Mouse (Mus musculus) heart, adult 11 months (tissue): ENCODE measurements around the gene Asb4.

ENCODE experiments used
- DNase-seq: peaks from one replicate; pipeline ENCODE4 v3.0.0; 2022

The Asb4 gene

DNA sequence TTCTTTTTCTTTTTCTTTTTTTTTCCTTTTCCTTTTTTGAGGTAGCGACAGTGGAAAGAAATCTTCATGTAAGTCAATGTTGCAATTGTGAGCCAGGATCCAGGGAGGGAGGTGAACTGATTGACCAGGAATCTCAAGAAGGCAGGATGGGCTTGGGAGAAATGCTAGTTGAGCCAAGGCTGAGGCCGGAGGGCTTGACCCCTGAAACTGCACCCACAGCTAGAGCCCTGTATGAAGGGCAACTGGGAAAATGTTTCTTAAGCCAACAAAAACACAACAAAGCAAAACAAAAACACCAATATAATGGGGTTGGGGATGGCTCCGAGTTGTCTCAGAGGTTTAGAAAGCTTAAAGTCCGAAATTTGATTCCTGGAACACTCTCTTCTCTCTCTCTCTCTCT is 65.2 kb downstream of the Asb4 start:
- no peak for DNase-seq

DNA sequence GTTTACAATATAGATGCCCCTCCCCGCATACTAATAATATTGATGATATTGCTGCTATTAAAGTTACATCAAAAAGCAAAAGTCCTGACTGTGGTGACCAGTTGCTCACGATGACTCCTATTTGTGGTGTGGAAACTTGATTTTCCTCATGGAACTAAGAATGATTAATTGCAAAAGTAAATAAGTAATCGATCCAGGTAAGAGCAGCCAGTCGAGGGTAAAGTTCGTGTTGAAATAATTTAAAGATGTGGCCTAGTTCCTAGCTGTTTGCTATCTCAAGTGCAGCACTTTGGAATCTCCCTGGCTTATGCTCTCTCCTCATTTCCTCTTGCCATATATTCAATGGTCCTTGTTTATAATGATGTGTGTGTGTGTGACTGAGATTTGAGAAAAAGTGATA is 66.7 kb downstream of the Asb4 start:
- no peak for DNase-seq

DNA sequence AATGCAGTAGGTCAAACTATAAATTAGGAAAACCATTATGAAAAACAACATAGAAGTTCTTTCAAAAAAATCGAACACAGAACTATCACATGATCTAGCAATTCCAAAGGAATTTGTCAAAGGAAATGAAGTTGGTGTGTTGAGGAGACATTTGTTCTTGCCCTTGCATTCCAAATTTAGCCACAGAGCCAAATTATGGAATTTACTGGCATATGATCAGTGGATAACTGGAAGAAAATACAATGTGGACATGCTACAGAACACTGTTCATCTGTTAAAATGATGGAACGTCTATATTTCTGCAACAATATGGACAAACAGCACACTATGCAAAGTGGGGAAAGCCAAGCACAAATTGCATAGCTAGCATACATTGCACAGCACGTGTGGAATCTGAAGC is 72.7 kb downstream of the Asb4 start:
- no peak for DNase-seq

DNA sequence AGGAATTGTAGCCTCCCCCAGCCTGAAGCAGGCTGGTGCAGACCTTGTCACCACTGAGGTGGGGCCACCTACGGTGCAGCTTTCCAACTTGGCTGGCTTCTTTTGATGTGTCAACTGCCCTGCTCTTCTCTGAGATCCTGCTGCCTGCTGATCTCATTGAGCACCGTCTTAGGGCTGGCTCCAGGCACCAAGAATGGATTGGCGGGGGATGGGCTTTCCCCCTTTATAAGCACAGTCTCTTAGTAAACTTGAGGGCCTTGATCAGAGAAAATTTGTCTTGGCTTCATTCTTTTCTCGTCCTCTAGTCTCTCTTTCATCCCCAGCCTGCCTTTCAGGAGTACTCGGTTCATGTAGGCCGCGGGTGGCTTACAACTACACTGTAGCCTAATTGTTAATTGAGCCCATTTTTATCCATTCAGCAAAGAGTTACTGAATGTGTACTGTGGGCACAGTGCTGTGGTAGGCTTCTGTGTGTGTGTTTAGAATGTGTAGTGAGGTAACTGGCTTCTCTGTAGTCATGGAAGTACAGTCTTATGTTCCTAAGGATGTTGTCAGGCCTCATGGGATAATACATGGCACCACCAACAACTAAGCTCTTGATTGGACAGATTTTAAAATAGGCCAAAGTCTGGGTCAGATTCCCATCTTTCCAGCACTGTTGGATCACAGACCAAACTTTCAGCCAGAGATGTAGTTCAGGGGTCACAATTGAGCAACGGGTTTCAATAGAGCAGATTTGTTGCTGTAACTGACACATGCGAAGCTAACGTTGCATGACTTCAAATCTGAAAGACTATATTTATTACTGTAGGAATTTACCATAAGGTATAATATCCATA is 87.5 kb downstream of the Asb4 start:
- no peak for DNase-seq

DNA sequence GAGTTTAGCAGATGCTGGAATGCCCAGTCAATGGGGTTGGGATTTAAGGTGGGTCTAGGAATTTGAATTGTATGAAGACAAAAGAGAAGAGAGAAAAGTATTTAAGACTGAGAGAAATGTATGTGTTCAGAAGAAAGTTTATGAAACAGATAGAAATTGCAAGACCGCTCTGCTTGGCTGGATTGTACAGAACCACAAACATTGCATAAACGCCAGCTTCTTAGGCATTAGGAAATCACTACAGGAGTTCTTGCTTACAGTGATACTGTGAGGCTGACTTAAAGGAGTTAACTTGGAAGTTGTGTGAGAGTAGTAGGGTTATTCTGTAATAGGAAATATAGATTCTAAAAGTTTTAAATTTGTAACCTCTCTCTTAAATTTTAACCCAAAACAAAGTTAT is 89.5 kb downstream of the Asb4 start:
- no peak for DNase-seq

DNA sequence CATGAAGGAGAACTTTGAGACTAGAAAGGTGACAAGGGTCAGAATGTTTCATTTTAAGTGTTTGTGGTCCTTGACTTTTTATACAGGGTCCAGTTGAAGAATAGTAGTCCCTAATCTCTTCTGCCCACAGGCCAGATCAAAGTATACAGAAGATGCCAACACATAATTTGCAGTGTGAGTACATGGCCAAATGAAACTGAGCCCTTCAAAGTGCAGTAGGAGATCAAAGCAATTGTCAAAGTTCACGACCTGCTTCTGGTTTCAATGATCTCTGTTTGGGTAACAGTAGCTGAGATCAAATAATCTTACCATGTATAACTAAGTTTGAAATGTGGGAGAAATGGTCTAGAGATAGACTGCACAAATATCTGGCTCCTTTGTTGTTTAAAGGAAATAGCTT is 90.8 kb downstream of the Asb4 start:
- DNase-seq, result no peak

DNA sequence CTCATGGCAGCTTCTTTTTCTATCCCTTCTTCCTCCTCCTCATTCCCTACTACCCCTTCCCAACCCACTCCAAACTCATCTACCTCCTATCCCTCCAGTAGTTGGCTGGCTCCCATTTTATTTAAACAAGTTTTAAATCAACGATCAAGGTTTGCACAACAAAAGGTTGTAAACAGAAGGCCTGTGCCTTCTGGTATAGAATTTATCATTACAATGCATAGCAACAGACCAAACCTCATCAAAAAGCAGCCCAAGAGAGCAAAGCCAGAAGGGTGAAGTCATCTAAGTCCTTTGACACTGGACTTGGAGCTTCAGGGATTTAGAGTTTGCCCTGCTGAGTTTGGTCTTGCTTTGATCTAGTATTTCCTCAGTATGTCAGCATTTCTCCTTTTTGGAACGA is 97.9 kb downstream of the Asb4 start:
- DNase-seq, result no peak

DNA sequence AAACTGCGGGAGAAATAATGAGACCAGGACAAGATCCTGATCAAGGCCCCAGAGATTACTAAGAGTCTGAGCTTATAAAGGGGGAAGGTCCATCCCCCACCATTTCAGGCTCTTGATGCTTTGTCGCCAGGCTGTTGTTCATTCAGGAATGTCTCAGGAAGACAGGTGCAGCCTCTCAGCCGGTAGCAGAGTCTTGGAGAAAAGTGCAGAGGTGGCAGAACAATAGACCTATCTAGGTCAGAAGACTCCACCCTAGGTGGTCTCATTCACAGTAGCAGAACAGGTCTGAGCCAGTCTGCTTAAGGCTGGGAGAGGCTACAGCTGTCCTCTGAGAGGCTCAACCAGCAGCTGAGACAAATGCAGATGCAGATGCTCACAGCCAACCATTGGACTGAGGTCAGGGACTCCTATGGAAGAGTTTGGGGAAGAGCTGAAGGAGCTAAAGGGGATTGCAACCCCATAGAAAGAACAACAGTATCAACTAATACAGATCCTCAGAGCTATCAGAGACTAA is 99.1 kb downstream of the Asb4 start:
- no peak for DNase-seq
